21 mouse cellular contexts compared by ENCODE assay signal in genomic region chr19:24321900-24322311, GRCm38 (mm10). TPM values are rescaled to one million over a fixed set of nuclear protein-coding genes. Genes with fewer than 3 reads are reported as not detected.
A peak's percentile ranks its signal among the peaks of the same experiment; 100 is the strongest.
DNase-seq lines count a peak whose midpoint lies in the region; ATAC-seq and TF ChIP-seq lines count a peak whose summit lies in the region.
"Had no signal": no experiment of that assay in that cellular context is flagged by ENCODE, and none has a peak within 500 bp of the region (broad histone marks: within the 10 kb centered on the region; RNA-seq: fewer than 3 reads in every experiment).

No protein-coding gene starts in this region.

- no peaks in the 10 kb centered on the region for H3K9me3 ChIP-seq in heart, embryonic 11.5 days (replicated peaks; ENCODE audit: control insufficient read depth, low read length)
- no peaks in the 10 kb centered on the region for H3K9me3 ChIP-seq in lung, postnatal 0 days (ENCODE audit: low read length)
- no peaks in the 10 kb centered on the region for H3K9me3 ChIP-seq in heart, embryonic 16.5 days (replicated peaks; ENCODE audit: control insufficient read depth, low read length)
- no peaks in the 10 kb centered on the region for H3K9me3 ChIP-seq in hindbrain, postnatal 0 days (ENCODE audit: low read length)
- H3K9me3 ChIP-seq: embryonic facial prominence, embryonic 15.5 days; forebrain, embryonic 15.5 days; kidney, embryonic 15.5 days; limb, embryonic 10.5 days; liver, embryonic 15.5 days; midbrain, embryonic 12.5 days had no signal

- H3K27me3 ChIP-seq in heart, embryonic 11.5 days (ENCODE audit: control insufficient read depth, insufficient read depth, low read length) = no peaks in the 10 kb centered on the region
- no peaks in the 10 kb centered on the region for H3K27me3 ChIP-seq in lung, postnatal 0 days (replicated peaks; ENCODE audit: insufficient read depth, low read length)
- H3K27me3 ChIP-seq in heart, embryonic 16.5 days (ENCODE audit: control insufficient read depth, insufficient read depth, low read length) = no peaks in the 10 kb centered on the region
- no peaks in the 10 kb centered on the region for H3K27me3 ChIP-seq in hindbrain, postnatal 0 days (ENCODE audit: insufficient read depth, low read length)
- H3K27me3 ChIP-seq: embryonic facial prominence, embryonic 15.5 days; forebrain, embryonic 15.5 days; liver, embryonic 15.5 days; midbrain, embryonic 12.5 days had no signal

- peak; percentile 93 for DNase-seq in heart, adult 11 months
- peak; percentile 78 for DNase-seq in lung, postnatal 0 days (ENCODE audit: low spot score)
- DNase-seq in lung, adult 18-20 months = no peak
- no peak for DNase-seq in hindbrain, postnatal 0 days (ENCODE audit: low spot score)
- no peak for DNase-seq in spleen, postnatal 36 days (ENCODE audit: low spot score in 2 of 2)
- DNase-seq in testis, postnatal 10 days (ENCODE audit: low spot score) = no peak
- DNase-seq: adrenal gland, postnatal 36 days; cerebellum, adult 9-11 months; gastrocnemius, postnatal 10 days; liver; thymus, postnatal 14 days had no signal

- no peak; the same call in 1 of the 2 replicates for TF ChIP-seq EP300 in lung, postnatal 0 days (IDR thresholded peaks at IDR 0.05)

- H3K4me1 ChIP-seq in heart, embryonic 11.5 days (ENCODE audit: control insufficient read depth, insufficient read depth, low read length) = peaks cover 14% of the 10 kb centered on the region
- peaks cover 8% of the 10 kb centered on the region; the same call in 1 of the 2 replicates for H3K4me1 ChIP-seq in lung, postnatal 0 days (ENCODE audit: insufficient read depth, low read depth, low read length)
- peaks cover 19% of the 10 kb centered on the region for H3K4me1 ChIP-seq in heart, embryonic 16.5 days (ENCODE audit: control insufficient read depth, insufficient read depth, low read length)
- 0 out of 2 replicates have a peak, but pooled peaks cover 6% of the 10 kb centered on the region for H3K4me1 ChIP-seq in hindbrain, postnatal 0 days (ENCODE audit: insufficient read depth, low read length)
- H3K4me1 ChIP-seq: liver, embryonic 15.5 days had no signal

- no peak overlapping the region for H3K4me3 ChIP-seq in heart, embryonic 11.5 days (ENCODE audit: low read depth, low read length)
- no peak overlapping the region for H3K4me3 ChIP-seq in lung, postnatal 0 days (ENCODE audit: low read depth, low read length)
- H3K4me3 ChIP-seq in heart, embryonic 16.5 days (ENCODE audit: low read length) = no peak overlapping the region
- no peak overlapping the region for H3K4me3 ChIP-seq in hindbrain, postnatal 0 days (ENCODE audit: low read length)
- H3K4me3 ChIP-seq: embryonic facial prominence, embryonic 15.5 days; forebrain, embryonic 15.5 days; kidney, embryonic 15.5 days; left cerebral cortex, adult 2 months; limb, embryonic 10.5 days; liver, embryonic 15.5 days; midbrain, embryonic 12.5 days had no signal

- no peak for ATAC-seq in heart, embryonic 11.5 days (replicated peaks; ENCODE audit: insufficient number of reproducible peaks, low FRiP score, low TSS enrichment)
- ATAC-seq in lung, postnatal 0 days = peak; percentile 86
- peak; percentile 19; the same call in 1 of the 2 replicates for ATAC-seq in heart, embryonic 16.5 days (replicated peaks; ENCODE audit: extremely low read depth, insufficient read depth, low FRiP score)
- ATAC-seq in hindbrain, postnatal 0 days = no peak
- ATAC-seq: forebrain, embryonic 15.5 days; intestine, postnatal 0 days had no signal

- TF ChIP-seq CTCF in lung, postnatal 0 days (IDR thresholded peaks at IDR 0.05) = 0 out of 2 replicates have a peak, but pooled peaks have one; percentile 14
- TF ChIP-seq CTCF in hindbrain, postnatal 0 days (IDR thresholded peaks at IDR 0.05; ENCODE audit: low read depth) = no peak

- no peak overlapping the region for H3K9ac ChIP-seq in heart, embryonic 11.5 days (ENCODE audit: low read depth, low read length)
- H3K9ac ChIP-seq in lung, postnatal 0 days (replicated peaks; ENCODE audit: low read depth) = no peak overlapping the region
- no peak overlapping the region for H3K9ac ChIP-seq in heart, embryonic 16.5 days (ENCODE audit: low read length)
- H3K9ac ChIP-seq in hindbrain, postnatal 0 days (replicated peaks; ENCODE audit: low read length) = no peak overlapping the region
- H3K9ac ChIP-seq: embryonic facial prominence, embryonic 15.5 days; forebrain, embryonic 15.5 days; kidney, embryonic 15.5 days; liver, embryonic 15.5 days; midbrain, embryonic 12.5 days had no signal

- no peak overlapping the region for H3K4me2 ChIP-seq in heart, embryonic 11.5 days
- no peak overlapping the region for H3K4me2 ChIP-seq in lung, postnatal 0 days (replicated peaks; ENCODE audit: low read depth, low read length)
- no peak overlapping the region for H3K4me2 ChIP-seq in heart, embryonic 16.5 days (ENCODE audit: low read depth, low read length)
- no peak overlapping the region for H3K4me2 ChIP-seq in hindbrain, postnatal 0 days (ENCODE audit: low read depth, low read length)
- H3K4me2 ChIP-seq: embryonic facial prominence, embryonic 15.5 days; forebrain, embryonic 15.5 days; kidney, embryonic 15.5 days; liver, embryonic 15.5 days; midbrain, embryonic 12.5 days had no signal

- no peaks in the 10 kb centered on the region for H3K36me3 ChIP-seq in heart, embryonic 11.5 days (ENCODE audit: control insufficient read depth, insufficient read depth, low read length)
- no peaks in the 10 kb centered on the region for H3K36me3 ChIP-seq in lung, postnatal 0 days (ENCODE audit: insufficient read depth, low read length)
- no peaks in the 10 kb centered on the region for H3K36me3 ChIP-seq in heart, embryonic 16.5 days (ENCODE audit: control insufficient read depth, insufficient read depth)
- H3K36me3 ChIP-seq in hindbrain, postnatal 0 days (ENCODE audit: insufficient read depth, low read length) = no peaks in the 10 kb centered on the region
- H3K36me3 ChIP-seq: embryonic facial prominence, embryonic 15.5 days; forebrain, embryonic 15.5 days; kidney, embryonic 15.5 days; limb, embryonic 10.5 days; liver, embryonic 15.5 days; midbrain, embryonic 12.5 days had no signal

- 72% methylated on average over 8 of the region's 8 CpGs for WGBS in heart, embryonic 11.5 days (ENCODE audit: insufficient replicate concordance)
- WGBS in lung, postnatal 0 days = 67% methylated on average over 8 of the region's 8 CpGs
- 60% methylated on average over 8 of the region's 8 CpGs for WGBS in heart, embryonic 16.5 days
- 90% methylated on average over 8 of the region's 8 CpGs for WGBS in hindbrain, postnatal 0 days

- H3K27ac ChIP-seq in heart, embryonic 11.5 days (ENCODE audit: low read depth, low read length) = no peak overlapping the region
- H3K27ac ChIP-seq in lung, postnatal 0 days (ENCODE audit: low read length) = peak overlapping the region; percentile 84
- peak overlapping the region; percentile 77 for H3K27ac ChIP-seq in heart, embryonic 16.5 days (ENCODE audit: low read length)
- no peak overlapping the region for H3K27ac ChIP-seq in hindbrain, postnatal 0 days
- H3K27ac ChIP-seq: embryonic facial prominence, embryonic 15.5 days; forebrain, embryonic 15.5 days; kidney, embryonic 15.5 days; left cerebral cortex, adult 2 months; limb, embryonic 10.5 days; liver, embryonic 15.5 days; midbrain, embryonic 12.5 days had no signal

RNA-seq across cellular contexts. Expression of gene Fxn, which starts 41.5 kb away (rescaled TPM):
- 60.3 and 67.0 TPM in 2 replicates for polyA plus RNA-seq in heart, embryonic 11.5 days (2014; fragmentation: Nextera tagmentation; extraction: Ambion mirVana)
- 19.7 and 22.1 TPM in 2 replicates for polyA plus RNA-seq in lung, postnatal 0 days (2015; fragmentation: Nextera tagmentation; extraction: Ambion mirVana)
- polyA plus RNA-seq in heart, embryonic 16.5 days (2015; fragmentation: Nextera tagmentation; extraction: Ambion mirVana) = 65.6 and 67.6 TPM in 2 replicates
- 28.5 and 30.4 TPM in 2 replicates for total RNA-seq in hindbrain, postnatal 0 days (2014; rRNA removed)
- polyA plus RNA-seq in hindbrain, postnatal 0 days (2015; fragmentation: Nextera tagmentation; extraction: Ambion mirVana) = 43.8 and 47.7 TPM in 2 replicates

Comparison
In these comparisons a context has a peak if more than half of its experiments do, and no peak if none do; other contexts are left out.
1. DNase-seq: peak in heart, adult 11 months (single experiment) and lung, postnatal 0 days (single experiment); none in lung, adult 18-20 months (0 of 2), hindbrain, postnatal 0 days (single experiment), spleen, postnatal 36 days (0 of 2) and testis, postnatal 10 days (single experiment).
2. ATAC-seq: peak in lung, postnatal 0 days (single experiment) and heart, embryonic 16.5 days (single experiment); none in heart, embryonic 11.5 days (single experiment) and hindbrain, postnatal 0 days (single experiment).
3. H3K27ac ChIP-seq: peak in lung, postnatal 0 days (single experiment) and heart, embryonic 16.5 days (single experiment); none in heart, embryonic 11.5 days (single experiment) and hindbrain, postnatal 0 days (single experiment).